Comparison of ENCODE assay signal across 1 mouse cellular context in genomic region chr3:107295672-107296360, GRCm38 (mm10).
TF ChIP-seq lines count a peak whose summit lies in the region.

No protein-coding gene starts in this region.

TF ChIP-seq in MEL, 35 proteins besides CTCF, POLR2A, EP300 and RAD21:
- TF ChIP-seq ELF1 (IDR thresholded peaks at IDR 0.05; ENCODE audit: low read depth, low read length) (0 out of 2 replicates have a peak, but pooled peaks have one; percentile 30), RCOR1 (IDR thresholded peaks at IDR 0.05; ENCODE audit: low read depth, low read length) (no peak), USF1 (IDR thresholded peaks at IDR 0.05; ENCODE audit: low read depth, low read length) (no peak), GATA1 (IDR thresholded peaks at IDR 0.05; ENCODE audit: low read depth, low read length) (peak; percentile 72), TCF12 (IDR thresholded peaks at IDR 0.05; ENCODE audit: low read depth, low read length) (peak; percentile 54; the same call in 1 of the 2 replicates)
